Comparison of ENCODE assay signal across 29 mouse cellular contexts in genomic region chr6:108777560-108778287, GRCm38 (mm10). TPM values are rescaled to one million over a fixed set of nuclear protein-coding genes. Genes with fewer than 3 reads are reported as not detected.
DNase-seq lines count a peak whose midpoint lies in the region; ATAC-seq and TF ChIP-seq lines count a peak whose summit lies in the region.
"Had no signal": no experiment of that assay in that cellular context is flagged by ENCODE, and none has a peak within 500 bp of the region (broad histone marks: within the 10 kb centered on the region; RNA-seq: fewer than 3 reads in every experiment).

No protein-coding gene starts in this region.

- dilution Hi-C loops in CH12.LX (cut with MboI; ENCODE audit: extremely low pct_ligation_motif_present, extremely low pct_unique_long_range_greater_than_20kb, low sequenced_read_pairs): no loop called here

- 39% methylated on average over 8 of the region's 8 CpGs for WGBS in liver, embryonic 12.5 days (ENCODE audit: insufficient replicate concordance)
- WGBS in liver, postnatal 0 days (ENCODE audit: insufficient replicate concordance): 45% methylated on average over 8 of the region's 8 CpGs
- WGBS in intestine, embryonic 16.5 days: 53% methylated on average over 8 of the region's 8 CpGs
- WGBS in hindbrain, embryonic 16.5 days: 78% methylated on average over 8 of the region's 8 CpGs

- in situ Hi-C loops in CH12.LX (cut with MboI; ENCODE audit: low pct_ligation_motif_present, low pct_unique_long_range_greater_than_20kb, low sequenced_read_pairs): no loop called here

- no peak for TF ChIP-seq POLR2A in CH12.LX (IDR thresholded peaks at IDR 0.05; ENCODE audit: low read depth, low read length)

- H3K79me2 ChIP-seq in CH12.LX (replicated peaks; ENCODE audit: control insufficient read depth, extremely low read depth, insufficient read depth, poor library complexity, severe bottlenecking): no peaks in the 10 kb centered on the region

- H3K4me3 ChIP-seq in liver, embryonic 12.5 days: no peak overlapping the region
- H3K4me3 ChIP-seq in liver, postnatal 0 days (ENCODE audit: low read depth, low read length): no peak overlapping the region
- no peak overlapping the region for H3K4me3 ChIP-seq in CH12.LX (replicated peaks in 1 of 3; ENCODE audit: low read depth in 2 of 3, low read length in 2 of 3, poor library complexity in 1 of 3)
- no peak overlapping the region for H3K4me3 ChIP-seq in intestine, embryonic 16.5 days (ENCODE audit: low read length)
- H3K4me3 ChIP-seq in hindbrain, embryonic 16.5 days (ENCODE audit: low read length): no peak overlapping the region
- H3K4me3 ChIP-seq: erythroblast, embryonic 14.5 days; forebrain, embryonic 12.5 days; heart, embryonic 10.5 days; heart, embryonic 15.5 days; layer of hippocampus, adult 2 months; megakaryocyte, embryonic 14.5 days; midbrain, embryonic 13.5 days; neural tube, embryonic 15.5 days had no signal

- ATAC-seq in liver, embryonic 12.5 days: 0 out of 2 replicates have a peak, but pooled peaks have one; percentile 30
- no peak for ATAC-seq in liver, postnatal 0 days
- ATAC-seq in intestine, embryonic 16.5 days: peak; percentile 82
- no peak for ATAC-seq in hindbrain, embryonic 16.5 days
- ATAC-seq: hindbrain, postnatal 0 days; midbrain, embryonic 13.5 days had no signal

- TF ChIP-seq CTCF in liver, postnatal 0 days (IDR thresholded peaks at IDR 0.05; ENCODE audit: low read depth): no peak
- TF ChIP-seq CTCF in CH12.LX (conservative IDR thresholded peaks at IDR 0.05 in 1 of 2, IDR thresholded peaks at IDR 0.05 in 1 of 2; ENCODE audit: low read depth in 2 of 2, low read length in 2 of 2): no peak

- H3K27me3 ChIP-seq in liver, embryonic 12.5 days (replicated peaks): no peaks in the 10 kb centered on the region
- no peaks in the 10 kb centered on the region for H3K27me3 ChIP-seq in liver, postnatal 0 days (ENCODE audit: insufficient read depth, low read length)
- H3K27me3 ChIP-seq in CH12.LX (replicated peaks): no peaks in the 10 kb centered on the region
- H3K27me3 ChIP-seq in intestine, embryonic 16.5 days (replicated peaks; ENCODE audit: control insufficient read depth, insufficient read depth, low read length): no peaks in the 10 kb centered on the region
- no peaks in the 10 kb centered on the region for H3K27me3 ChIP-seq in hindbrain, embryonic 16.5 days (replicated peaks; ENCODE audit: control insufficient read depth, insufficient read depth, low read length)
- H3K27me3 ChIP-seq: forebrain, embryonic 12.5 days; heart, embryonic 15.5 days; megakaryocyte, embryonic 14.5 days; midbrain, embryonic 13.5 days; neural tube, embryonic 15.5 days had no signal

- no peak overlapping the region for H3K27ac ChIP-seq in liver, embryonic 12.5 days
- no peak overlapping the region for H3K27ac ChIP-seq in liver, postnatal 0 days (ENCODE audit: low read depth)
- peak overlapping the region; percentile 51; the same call in 1 of the 2 replicates for H3K27ac ChIP-seq in CH12.LX (ENCODE audit: insufficient read depth, low read depth)
- peak overlapping the region; percentile 77 for H3K27ac ChIP-seq in intestine, embryonic 16.5 days (ENCODE audit: low read length)
- H3K27ac ChIP-seq in hindbrain, embryonic 16.5 days (ENCODE audit: low read depth, low read length): no peak overlapping the region
- H3K27ac ChIP-seq: forebrain, embryonic 12.5 days; heart, embryonic 10.5 days; heart, embryonic 15.5 days; hindbrain, postnatal 0 days; layer of hippocampus, adult 2 months; midbrain, embryonic 13.5 days; neural tube, embryonic 15.5 days had no signal

- no peak for DNase-seq in liver, postnatal 0 days
- DNase-seq in CH12.LX (ENCODE audit: extremely low read depth) (no peak), R1 (ENCODE audit: low read depth, low spot score) (peak; percentile 53)
- DNase-seq in lung, postnatal 36 days: no peak
- DNase-seq in urinary bladder, postnatal 25 days (ENCODE audit: low spot score): no peak
- DNase-seq: adrenal gland, postnatal 10 days; cerebellum, adult 11-12 months; cerebellum, postnatal 10 days; gastrocnemius, postnatal 10 days; kidney, adult 11 months; kidney, postnatal 36 days; left cerebral cortex, postnatal 4 days; lung, postnatal 4 days; retina, postnatal 1 day; right cerebral cortex, postnatal 14 days; thymus, adult 18-20 months; thymus, postnatal 25 days had no signal

- no peak for TF ChIP-seq EP300 in liver, postnatal 0 days (IDR thresholded peaks at IDR 0.05; ENCODE audit: low read depth)
- TF ChIP-seq EP300 in CH12.LX (IDR thresholded peaks at IDR 0.05; ENCODE audit: low read length): no peak

- no peak overlapping the region for H3K9ac ChIP-seq in liver, embryonic 12.5 days
- no peak overlapping the region for H3K9ac ChIP-seq in liver, postnatal 0 days (replicated peaks)
- H3K9ac ChIP-seq in CH12.LX (ENCODE audit: insufficient read depth, low read depth): no peak overlapping the region
- peak overlapping the region; percentile 7; the same call in 1 of the 2 replicates for H3K9ac ChIP-seq in intestine, embryonic 16.5 days (ENCODE audit: low read depth, low read length)
- no peak overlapping the region for H3K9ac ChIP-seq in hindbrain, embryonic 16.5 days (ENCODE audit: low read depth, low read length)
- H3K9ac ChIP-seq: forebrain, embryonic 12.5 days; heart, embryonic 15.5 days; midbrain, embryonic 13.5 days; neural tube, embryonic 15.5 days had no signal

- H3K36me3 ChIP-seq in liver, embryonic 12.5 days: no peaks in the 10 kb centered on the region
- H3K36me3 ChIP-seq in liver, postnatal 0 days (replicated peaks; ENCODE audit: insufficient read depth, low read length): no peaks in the 10 kb centered on the region
- H3K36me3 ChIP-seq in CH12.LX (replicated peaks in 1 of 2; ENCODE audit: control insufficient read depth in 1 of 2, insufficient read depth in 1 of 2, low read length in 1 of 2): no peaks in the 10 kb centered on the region
- no peaks in the 10 kb centered on the region for H3K36me3 ChIP-seq in intestine, embryonic 16.5 days (ENCODE audit: control insufficient read depth, insufficient read depth, low read length)
- no peaks in the 10 kb centered on the region for H3K36me3 ChIP-seq in hindbrain, embryonic 16.5 days (ENCODE audit: control insufficient read depth, insufficient read depth, low read length)
- H3K36me3 ChIP-seq: forebrain, embryonic 12.5 days; heart, embryonic 10.5 days; heart, embryonic 15.5 days; midbrain, embryonic 13.5 days; neural tube, embryonic 15.5 days had no signal

- H3K9me3 ChIP-seq in liver, embryonic 12.5 days (replicated peaks): no peaks in the 10 kb centered on the region
- no peaks in the 10 kb centered on the region for H3K9me3 ChIP-seq in liver, postnatal 0 days (ENCODE audit: low read length)
- no peaks in the 10 kb centered on the region for H3K9me3 ChIP-seq in CH12.LX (replicated peaks; ENCODE audit: low read length)
- no peaks in the 10 kb centered on the region for H3K9me3 ChIP-seq in intestine, embryonic 16.5 days (ENCODE audit: control insufficient read depth, low read length)
- H3K9me3 ChIP-seq in hindbrain, embryonic 16.5 days (ENCODE audit: control insufficient read depth, low read length): no peaks in the 10 kb centered on the region
- H3K9me3 ChIP-seq: forebrain, embryonic 12.5 days; heart, embryonic 10.5 days; heart, embryonic 15.5 days; megakaryocyte, embryonic 14.5 days; midbrain, embryonic 13.5 days; neural tube, embryonic 15.5 days had no signal

- no peak for TF ChIP-seq RAD21 in CH12.LX (IDR thresholded peaks at IDR 0.05; ENCODE audit: low read depth, low read length)

- H3K4me2 ChIP-seq in liver, embryonic 12.5 days: no peak overlapping the region
- no peak overlapping the region for H3K4me2 ChIP-seq in liver, postnatal 0 days (ENCODE audit: low read depth, low read length)
- H3K4me2 ChIP-seq in CH12.LX (ENCODE audit: insufficient read depth, low read depth, poor library complexity, severe bottlenecking): no peak overlapping the region
- no peak overlapping the region for H3K4me2 ChIP-seq in intestine, embryonic 16.5 days (ENCODE audit: low read depth, low read length)
- H3K4me2 ChIP-seq in hindbrain, embryonic 16.5 days (ENCODE audit: low read length): no peak overlapping the region
- H3K4me2 ChIP-seq: forebrain, embryonic 12.5 days; heart, embryonic 15.5 days; midbrain, embryonic 13.5 days; neural tube, embryonic 15.5 days had no signal

- peaks cover 23% of the 10 kb centered on the region for H3K4me1 ChIP-seq in liver, embryonic 12.5 days
- H3K4me1 ChIP-seq in liver, postnatal 0 days (ENCODE audit: insufficient read depth): no peaks in the 10 kb centered on the region
- H3K4me1 ChIP-seq in CH12.LX (ENCODE audit: control insufficient read depth in 1 of 2, insufficient read depth in 2 of 2): peaks cover 15 to 49% of the 10 kb centered on the region in 2 experiments
- H3K4me1 ChIP-seq in intestine, embryonic 16.5 days (ENCODE audit: control insufficient read depth, insufficient read depth, low read length): no peaks in the 10 kb centered on the region
- H3K4me1 ChIP-seq in hindbrain, embryonic 16.5 days (ENCODE audit: control insufficient read depth, insufficient read depth, low read depth, low read length): no peaks in the 10 kb centered on the region
- H3K4me1 ChIP-seq: forebrain, embryonic 12.5 days; heart, embryonic 10.5 days; heart, embryonic 15.5 days; midbrain, embryonic 13.5 days; neural tube, embryonic 15.5 days had no signal

TF ChIP-seq in CH12.LX, 34 proteins besides CTCF, POLR2A, EP300 and RAD21 (continues in another document):
- no peak for TF ChIP-seq SMC3 (IDR thresholded peaks at IDR 0.05; ENCODE audit: low read depth, low read length)
- TF ChIP-seq USF2 (conservative IDR thresholded peaks at IDR 0.05; ENCODE audit: low read depth, low read length): no peak
- TF ChIP-seq IRF4 (IDR thresholded peaks at IDR 0.05; ENCODE audit: low read depth, low read length): no peak
- TF ChIP-seq GABPA (IDR thresholded peaks at IDR 0.05; ENCODE audit: insufficient replicate concordance, low read depth, low read length): no peak

RNA-seq across cellular contexts. Expression of gene Arl8b, which starts 5.2 kb away (rescaled TPM):
- 48.1 and 49.1 TPM in 2 replicates for polyA plus RNA-seq in liver, embryonic 12.5 days (2016; fragmentation: Nextera tagmentation; extraction: Ambion mirVana)
- polyA plus RNA-seq in liver, postnatal 0 days (2015; fragmentation: Nextera tagmentation; extraction: Ambion mirVana): 33.2 and 34.5 TPM in 2 replicates
- total RNA-seq in CH12.LX (2012; rRNA removed) (47.8 and 63.3 TPM in 2 replicates), CH12.LX (2014; rRNA removed) (170 and 197 TPM in 2 replicates)
- polyA plus RNA-seq in CH12.LX (2012; ENCODE audit: insufficient read length, low read depth): 125 and 141 TPM in 2 replicates
- 105 and 110 TPM in 2 replicates for polyA plus RNA-seq in intestine, embryonic 16.5 days (2015; fragmentation: Nextera tagmentation; extraction: Ambion mirVana)
- 108 and 113 TPM in 2 replicates for polyA plus RNA-seq in hindbrain, embryonic 16.5 days (2015; fragmentation: Nextera tagmentation; extraction: Ambion mirVana)

RNA-seq across cellular contexts. Expression of gene Edem1, which starts 50.7 kb away (rescaled TPM):
- polyA plus RNA-seq in liver, embryonic 12.5 days (2016; fragmentation: Nextera tagmentation; extraction: Ambion mirVana): 30.8 TPM in 2 replicates
- polyA plus RNA-seq in liver, postnatal 0 days (2015; fragmentation: Nextera tagmentation; extraction: Ambion mirVana): 23.1 and 25.7 TPM in 2 replicates
- total RNA-seq in CH12.LX (2012; rRNA removed) (70.9 and 100 TPM in 2 replicates), CH12.LX (2014; rRNA removed) (186 and 216 TPM in 2 replicates)
- 157 and 163 TPM in 2 replicates for polyA plus RNA-seq in CH12.LX (2012; ENCODE audit: insufficient read length, low read depth)
- 28.9 and 42.9 TPM in 2 replicates for polyA plus RNA-seq in intestine, embryonic 16.5 days (2015; fragmentation: Nextera tagmentation; extraction: Ambion mirVana)
- 5.0 and 6.6 TPM in 2 replicates for polyA plus RNA-seq in hindbrain, embryonic 16.5 days (2015; fragmentation: Nextera tagmentation; extraction: Ambion mirVana)

Comparison
In these comparisons a context has a peak if more than half of its experiments do, and no peak if none do; other contexts are left out.
1. ATAC-seq: peak in liver, embryonic 12.5 days (single experiment) and intestine, embryonic 16.5 days (single experiment); none in liver, postnatal 0 days (single experiment) and hindbrain, embryonic 16.5 days (single experiment).
2. H3K27ac ChIP-seq: peak in CH12.LX (single experiment) and intestine, embryonic 16.5 days (single experiment); none in liver, embryonic 12.5 days (single experiment), liver, postnatal 0 days (single experiment) and hindbrain, embryonic 16.5 days (single experiment).